Mouse (Mus musculus): ENCODE data around the gene Zfhx3. TPM values are rescaled to one million over a fixed set of nuclear protein-coding genes. Genes with fewer than 3 reads are reported as not detected.
A peak's percentile ranks its signal among the peaks of the same experiment; 100 is the strongest.

Zfhx3 gene
- polyA plus RNA-seq, 1 experiment from 2014 or later: 4.4 TPM

GRCm38 (mm10) chr8:108470269-108470668 is 527.8 kb downstream of the Zfhx3 start:
- Histone ChIP-seq H3K9ac (no peak overlapping the region), H3K4me3 (no peak overlapping the region), H3K27me3 (no peaks in the 10 kb centered on the region), H3K27ac (no peak overlapping the region), H3K4me1 (replicated peaks) (no peaks in the 10 kb centered on the region), H3K4me2 (no peak overlapping the region), H3K36me3 (no peaks in the 10 kb centered on the region), H3K9me3 (replicated peaks) (no peaks in the 10 kb centered on the region)
- 92% methylated on average over 3 of the region's 3 CpGs for WGBS
- ATAC-seq (replicated peaks; ENCODE audit: insufficient number of reproducible peaks, insufficient read depth, low FRiP score, low read depth): no peak

GRCm38 (mm10) chr8:108474556-108474955 is 532.1 kb downstream of the Zfhx3 start:
- WGBS: 70% methylated on average over 10 of the region's 10 CpGs
- Histone ChIP-seq H3K36me3 (no peaks in the 10 kb centered on the region), H3K4me1 (replicated peaks) (no peaks in the 10 kb centered on the region), H3K27ac (no peak overlapping the region), H3K9me3 (replicated peaks) (no peaks in the 10 kb centered on the region), H3K9ac (no peak overlapping the region), H3K4me3 (no peak overlapping the region), H3K4me2 (no peak overlapping the region), H3K27me3 (no peaks in the 10 kb centered on the region)
- no peak for ATAC-seq (replicated peaks; ENCODE audit: insufficient number of reproducible peaks, insufficient read depth, low FRiP score, low read depth)

GRCm38 (mm10) chr8:108478131-108478530 is 535.7 kb downstream of the Zfhx3 start:
- ATAC-seq (replicated peaks; ENCODE audit: insufficient number of reproducible peaks, insufficient read depth, low FRiP score, low read depth): no peak
- Histone ChIP-seq H3K4me3 (no peak overlapping the region), H3K27ac (no peak overlapping the region), H3K9ac (no peak overlapping the region), H3K36me3 (no peaks in the 10 kb centered on the region), H3K9me3 (replicated peaks) (no peaks in the 10 kb centered on the region), H3K27me3 (no peaks in the 10 kb centered on the region), H3K4me2 (no peak overlapping the region), H3K4me1 (replicated peaks) (0 out of 2 replicates have a peak, but pooled peaks cover 5% of the 10 kb centered on the region)
- 43% methylated on average over 8 of the region's 8 CpGs for WGBS

- H3K9me3 ChIP-seq (replicated peaks): no peaks in the 10 kb centered on the region
- no peak for ATAC-seq (replicated peaks; ENCODE audit: insufficient number of reproducible peaks, insufficient read depth, low FRiP score, low read depth)
- H3K4me2 ChIP-seq: no peak overlapping the region
- H3K27ac ChIP-seq: no peak overlapping the region
- H3K36me3 ChIP-seq: no peaks in the 10 kb centered on the region
- 0 out of 2 replicates have a peak, but pooled peaks cover 5% of the 10 kb centered on the region for H3K4me1 ChIP-seq (replicated peaks)
- no peaks in the 10 kb centered on the region for H3K27me3 ChIP-seq
- WGBS: 52% methylated on average over 12 of the region's 12 CpGs
- H3K4me3 ChIP-seq: no peak overlapping the region
- H3K9ac ChIP-seq: no peak overlapping the region
Observed at GRCm38 (mm10) chr8:108480141-108480540, 537.7 kb downstream of the Zfhx3 start.

GRCm38 (mm10) chr8:108481167-108481815 is 538.8 kb downstream of the Zfhx3 start:
- Histone ChIP-seq H3K4me3 (no peak overlapping the region), H3K4me1 (replicated peaks) (0 out of 2 replicates have a peak, but pooled peaks cover 5% of the 10 kb centered on the region), H3K27ac (no peak overlapping the region), H3K4me2 (no peak overlapping the region), H3K9ac (no peak overlapping the region), H3K27me3 (no peaks in the 10 kb centered on the region), H3K9me3 (replicated peaks) (no peaks in the 10 kb centered on the region), H3K36me3 (no peaks in the 10 kb centered on the region)
- 0 out of 2 replicates have a peak, but pooled peaks have one; percentile 47 for ATAC-seq (replicated peaks; ENCODE audit: insufficient number of reproducible peaks, insufficient read depth, low FRiP score, low read depth)
- WGBS: 37% methylated on average over 11 of the region's 11 CpGs

GRCm38 (mm10) chr8:108496101-108496500 is 553.7 kb downstream of the Zfhx3 start:
- H3K4me2 ChIP-seq: no peak overlapping the region
- no peak overlapping the region for H3K4me3 ChIP-seq
- no peaks in the 10 kb centered on the region for H3K36me3 ChIP-seq
- no peaks in the 10 kb centered on the region for H3K27me3 ChIP-seq
- H3K9ac ChIP-seq: no peak overlapping the region
- no peak overlapping the region for H3K27ac ChIP-seq
- H3K9me3 ChIP-seq (replicated peaks): no peaks in the 10 kb centered on the region
- WGBS: 69% methylated on average over 12 of the region's 12 CpGs
- no peak for ATAC-seq (replicated peaks; ENCODE audit: insufficient number of reproducible peaks, insufficient read depth, low FRiP score, low read depth)
- no peaks in the 10 kb centered on the region for H3K4me1 ChIP-seq (replicated peaks)

GRCm38 (mm10) chr8:108506779-108507178 is 564.3 kb downstream of the Zfhx3 start:
- Histone ChIP-seq H3K36me3 (no peaks in the 10 kb centered on the region), H3K4me1 (replicated peaks) (no peaks in the 10 kb centered on the region), H3K9me3 (replicated peaks) (no peaks in the 10 kb centered on the region), H3K27me3 (no peaks in the 10 kb centered on the region), H3K4me3 (no peak overlapping the region), H3K9ac (no peak overlapping the region), H3K4me2 (no peak overlapping the region), H3K27ac (no peak overlapping the region)
- no peak for ATAC-seq (replicated peaks; ENCODE audit: insufficient number of reproducible peaks, insufficient read depth, low FRiP score, low read depth)
- WGBS: 78% methylated on average over 3 of the region's 3 CpGs

- ATAC-seq (replicated peaks; ENCODE audit: insufficient number of reproducible peaks, insufficient read depth, low FRiP score, low read depth): no peak
- no peak overlapping the region for H3K4me2 ChIP-seq
- no peaks in the 10 kb centered on the region for H3K4me1 ChIP-seq (replicated peaks)
- H3K27ac ChIP-seq: no peak overlapping the region
- H3K4me3 ChIP-seq: no peak overlapping the region
- no peak overlapping the region for H3K9ac ChIP-seq
- 80% methylated on average over 3 of the region's 3 CpGs for WGBS
- no peaks in the 10 kb centered on the region for H3K9me3 ChIP-seq (replicated peaks)
- H3K36me3 ChIP-seq: no peaks in the 10 kb centered on the region
- H3K27me3 ChIP-seq: no peaks in the 10 kb centered on the region
Observed at GRCm38 (mm10) chr8:108507769-108508168, 565.3 kb downstream of the Zfhx3 start.

GRCm38 (mm10) chr8:108510641-108511325 is 568.3 kb downstream of the Zfhx3 start:
- no peak overlapping the region for H3K9ac ChIP-seq
- H3K36me3 ChIP-seq: no peaks in the 10 kb centered on the region
- H3K4me3 ChIP-seq: no peak overlapping the region
- H3K9me3 ChIP-seq (replicated peaks): no peaks in the 10 kb centered on the region
- no peaks in the 10 kb centered on the region for H3K4me1 ChIP-seq (replicated peaks)
- no peak for ATAC-seq (replicated peaks; ENCODE audit: insufficient number of reproducible peaks, insufficient read depth, low FRiP score, low read depth)
- H3K27me3 ChIP-seq: no peaks in the 10 kb centered on the region
- no peak overlapping the region for H3K27ac ChIP-seq
- no peak overlapping the region for H3K4me2 ChIP-seq
- 69% methylated on average over 14 of the region's 14 CpGs for WGBS

- H3K9me3 ChIP-seq (replicated peaks): no peaks in the 10 kb centered on the region
- H3K4me3 ChIP-seq: no peak overlapping the region
- no peaks in the 10 kb centered on the region for H3K4me1 ChIP-seq (replicated peaks)
- no peaks in the 10 kb centered on the region for H3K36me3 ChIP-seq
- no peak overlapping the region for H3K27ac ChIP-seq
- ATAC-seq (replicated peaks; ENCODE audit: insufficient number of reproducible peaks, insufficient read depth, low FRiP score, low read depth): no peak
- H3K9ac ChIP-seq: no peak overlapping the region
- 83% methylated on average over 7 of the region's 7 CpGs for WGBS
- no peaks in the 10 kb centered on the region for H3K27me3 ChIP-seq
- no peak overlapping the region for H3K4me2 ChIP-seq
Observed at GRCm38 (mm10) chr8:108518116-108518515, 575.7 kb downstream of the Zfhx3 start.

GRCm38 (mm10) chr8:108522050-108522449 is 579.6 kb downstream of the Zfhx3 start:
- Histone ChIP-seq H3K9me3 (replicated peaks) (no peaks in the 10 kb centered on the region), H3K4me1 (replicated peaks) (no peaks in the 10 kb centered on the region), H3K27me3 (no peaks in the 10 kb centered on the region), H3K36me3 (no peaks in the 10 kb centered on the region), H3K27ac (no peak overlapping the region), H3K4me2 (no peak overlapping the region), H3K9ac (no peak overlapping the region), H3K4me3 (no peak overlapping the region)
- WGBS: 85% methylated on average over 4 of the region's 4 CpGs
- ATAC-seq (replicated peaks; ENCODE audit: insufficient number of reproducible peaks, insufficient read depth, low FRiP score, low read depth): no peak

GRCm38 (mm10) chr8:108529421-108529820 is 587.0 kb downstream of the Zfhx3 start:
- no peak overlapping the region for H3K4me3 ChIP-seq
- no peaks in the 10 kb centered on the region for H3K9me3 ChIP-seq (replicated peaks)
- 85% methylated on average over 7 of the region's 7 CpGs for WGBS
- ATAC-seq (replicated peaks; ENCODE audit: insufficient number of reproducible peaks, insufficient read depth, low FRiP score, low read depth): no peak
- no peaks in the 10 kb centered on the region for H3K4me1 ChIP-seq (replicated peaks)
- H3K36me3 ChIP-seq: no peaks in the 10 kb centered on the region
- no peak overlapping the region for H3K27ac ChIP-seq
- no peak overlapping the region for H3K4me2 ChIP-seq
- no peaks in the 10 kb centered on the region for H3K27me3 ChIP-seq
- H3K9ac ChIP-seq: no peak overlapping the region

Data from heart, embryonic 15.5 days (tissue).